Mouse (Mus musculus): ENCODE data around the gene Phb2. TPM values are rescaled to one million over a fixed set of nuclear protein-coding genes. Genes with fewer than 3 reads are reported as not detected.

Phb2 gene
- polyA plus RNA-seq, 1 experiment from 2014 or later: 249 TPM

DNA sequence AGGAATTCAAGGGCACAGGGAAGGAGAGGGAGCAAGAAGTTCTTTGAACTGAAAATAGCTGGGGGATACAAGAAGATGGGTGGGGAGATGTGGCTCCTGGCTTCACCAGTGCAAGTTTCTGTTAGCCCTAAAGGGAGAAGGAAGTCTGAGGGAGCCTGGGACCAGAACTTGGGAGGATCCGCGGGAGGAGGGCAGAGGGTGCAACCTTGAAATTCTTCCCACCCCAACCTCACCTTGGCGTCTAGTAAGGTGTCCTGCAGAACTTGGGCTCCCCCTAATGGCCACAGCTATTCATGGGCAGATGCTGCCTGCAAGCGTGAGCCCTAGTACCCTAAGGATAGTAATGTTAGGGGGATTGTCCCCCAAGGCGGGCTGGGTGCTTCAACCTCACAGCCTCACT is 47.1 kb downstream of the Phb2 start:
- Histone ChIP-seq H3K9ac (ENCODE audit: low read depth, low read length) (no peak overlapping the region), H3K27me3 (replicated peaks; ENCODE audit: control insufficient read depth, insufficient read depth, low read length) (no peaks in the 10 kb centered on the region), H3K9me3 (ENCODE audit: control insufficient read depth, low read length) (no peaks in the 10 kb centered on the region), H3K36me3 (ENCODE audit: control insufficient read depth, insufficient read depth, low read length) (no peaks in the 10 kb centered on the region), H3K4me1 (ENCODE audit: control insufficient read depth, insufficient read depth, low read depth, low read length) (peaks cover 26% of the 10 kb centered on the region), H3K27ac (ENCODE audit: low read depth, low read length) (peak overlapping the region; percentile 66), H3K4me3 (ENCODE audit: low read length) (no peak overlapping the region), H3K4me2 (ENCODE audit: low read length) (no peak overlapping the region)
- ATAC-seq: no peak
- WGBS: 3% methylated on average over 5 of the region's 5 CpGs

DNA sequence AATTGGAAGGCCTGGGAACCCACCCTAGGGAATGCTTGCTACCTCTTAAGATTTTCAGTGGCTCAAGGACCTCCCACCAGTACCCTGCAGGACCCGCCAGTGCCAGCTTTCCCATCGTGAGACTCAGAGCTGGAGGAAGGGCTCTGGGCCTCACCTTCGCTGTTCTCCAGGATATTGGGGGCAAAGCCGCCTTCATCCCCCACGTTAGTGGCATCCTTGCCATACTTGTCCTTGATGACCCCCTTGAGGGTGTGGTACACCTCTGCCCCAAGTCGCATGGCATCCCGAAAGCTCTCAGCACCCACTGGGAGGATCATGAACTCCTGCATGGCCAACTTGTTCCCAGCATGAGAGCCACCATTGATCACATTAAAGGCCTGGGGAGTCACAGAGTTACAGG is 53.8 kb downstream of the Phb2 start:
- 83% methylated on average over 7 of the region's 7 CpGs for WGBS
- H3K27me3 ChIP-seq (replicated peaks; ENCODE audit: control insufficient read depth, insufficient read depth, low read length): no peaks in the 10 kb centered on the region
- ATAC-seq: no peak
- H3K27ac ChIP-seq (ENCODE audit: low read depth, low read length): no peak overlapping the region
- no peak overlapping the region for H3K4me3 ChIP-seq (ENCODE audit: low read length)
- no peak overlapping the region for H3K4me2 ChIP-seq (ENCODE audit: low read length)
- peaks cover 20% of the 10 kb centered on the region for H3K4me1 ChIP-seq (ENCODE audit: control insufficient read depth, insufficient read depth, low read depth, low read length)
- H3K9ac ChIP-seq (ENCODE audit: low read depth, low read length): no peak overlapping the region
- no peaks in the 10 kb centered on the region for H3K9me3 ChIP-seq (ENCODE audit: control insufficient read depth, low read length)
- H3K36me3 ChIP-seq (ENCODE audit: control insufficient read depth, insufficient read depth, low read length): 0 out of 2 replicates have a peak, but pooled peaks cover 2% of the 10 kb centered on the region

MicroRNAs encoded within 50 kb of the gene (microRNA counts, 519-probe panel; counts per million panel counts)
- 855 counts per million, percentile 4 among the panel's probes with 10 or more counts for microRNA mmu-miR-141
- 1,977 counts per million, percentile 27 among the panel's probes with 10 or more counts for microRNA mmu-miR-200c

Small RNA genes lying within 50 kb of the gene (microRNA-seq; reads per million reads assigned to microRNA genes)
- 9.6 reads per million, percentile 26 among the genes with 10 or more reads in this experiment for gene Mir141
- gene Mir200c: 46.7 reads per million, percentile 39 among the genes with 10 or more reads in this experiment

Other genes with a start within 250 kb of the Phb2 start
- 174 and 180 TPM in 2 replicates for gene Clstn3, start 247.5 kb upstream of the Phb2 start, polyA plus RNA-seq (2015; fragmentation: Nextera tagmentation; extraction: Ambion mirVana)
- 0.26 and 0.39 TPM in 2 replicates for gene C1rl, start 219.2 kb upstream of the Phb2 start, polyA plus RNA-seq (2015; fragmentation: Nextera tagmentation; extraction: Ambion mirVana)
- 0.23 and 0.70 TPM in 2 replicates for gene C1ra, start 199.9 kb upstream of the Phb2 start, polyA plus RNA-seq (2015; fragmentation: Nextera tagmentation; extraction: Ambion mirVana)
- 0.49 and 1.3 TPM in 2 replicates for gene C1s1, start 170.0 kb upstream of the Phb2 start, polyA plus RNA-seq (2015; fragmentation: Nextera tagmentation; extraction: Ambion mirVana)
- 0.09 TPM in 1 of 2 replicates, not detected in the other for gene C1rb, start 142.0 kb upstream of the Phb2 start, polyA plus RNA-seq (2015; fragmentation: Nextera tagmentation; extraction: Ambion mirVana)
- 0.10 TPM in 1 of 2 replicates, not detected in the other for gene C1s2, start 76.3 kb upstream of the Phb2 start, polyA plus RNA-seq (2015; fragmentation: Nextera tagmentation; extraction: Ambion mirVana)
- 51.1 and 53.7 TPM in 2 replicates for gene Lpcat3, start 49.3 kb upstream of the Phb2 start, polyA plus RNA-seq (2015; fragmentation: Nextera tagmentation; extraction: Ambion mirVana)
- 104 and 108 TPM in 2 replicates for gene Emg1, start 158 bp upstream of the Phb2 start, polyA plus RNA-seq (2015; fragmentation: Nextera tagmentation; extraction: Ambion mirVana)
- gene Ptpn6, start 26.4 kb downstream of the Phb2 start, polyA plus RNA-seq (2015; fragmentation: Nextera tagmentation; extraction: Ambion mirVana): 4.8 and 4.9 TPM in 2 replicates
- gene Grcc10, start 29.0 kb downstream of the Phb2 start, polyA plus RNA-seq (2015; fragmentation: Nextera tagmentation; extraction: Ambion mirVana): 587 and 645 TPM in 2 replicates
- not detected in 2 replicates for gene Gm45234, start 43.7 kb downstream of the Phb2 start, polyA plus RNA-seq (2015; fragmentation: Nextera tagmentation; extraction: Ambion mirVana)
- gene Atn1, start 44.2 kb downstream of the Phb2 start, polyA plus RNA-seq (2015; fragmentation: Nextera tagmentation; extraction: Ambion mirVana): 24.7 and 28.5 TPM in 2 replicates
- 192 and 210 TPM in 2 replicates for gene Eno2, start 57.3 kb downstream of the Phb2 start, polyA plus RNA-seq (2015; fragmentation: Nextera tagmentation; extraction: Ambion mirVana)
- gene Lrrc23, start 67.4 kb downstream of the Phb2 start, polyA plus RNA-seq (2015; fragmentation: Nextera tagmentation; extraction: Ambion mirVana): 4.0 and 5.3 TPM in 2 replicates
- gene Spsb2, start 96.3 kb downstream of the Phb2 start, polyA plus RNA-seq (2015; fragmentation: Nextera tagmentation; extraction: Ambion mirVana): 9.2 and 10.3 TPM in 2 replicates
- 544 and 601 TPM in 2 replicates for gene Tpi1, start 102.0 kb downstream of the Phb2 start, polyA plus RNA-seq (2015; fragmentation: Nextera tagmentation; extraction: Ambion mirVana)
- 220 and 232 TPM in 2 replicates for gene Usp5, start 117.1 kb downstream of the Phb2 start, polyA plus RNA-seq (2015; fragmentation: Nextera tagmentation; extraction: Ambion mirVana)
- gene Cdca3, start 117.2 kb downstream of the Phb2 start, polyA plus RNA-seq (2015; fragmentation: Nextera tagmentation; extraction: Ambion mirVana): 34.2 and 38.5 TPM in 2 replicates
- gene Gnb3, start 127.9 kb downstream of the Phb2 start, polyA plus RNA-seq (2015; fragmentation: Nextera tagmentation; extraction: Ambion mirVana): 1.0 and 1.1 TPM in 2 replicates
- gene P3h3, start 145.4 kb downstream of the Phb2 start, polyA plus RNA-seq (2015; fragmentation: Nextera tagmentation; extraction: Ambion mirVana): 7.5 and 16.2 TPM in 2 replicates
- gene Gpr162, start 151.6 kb downstream of the Phb2 start, polyA plus RNA-seq (2015; fragmentation: Nextera tagmentation; extraction: Ambion mirVana): 30.9 and 32.9 TPM in 2 replicates
- 0.26 and 0.27 TPM in 2 replicates for gene Cd4, start 175.9 kb downstream of the Phb2 start, polyA plus RNA-seq (2015; fragmentation: Nextera tagmentation; extraction: Ambion mirVana)
- gene Lag3, start 199.4 kb downstream of the Phb2 start, polyA plus RNA-seq (2015; fragmentation: Nextera tagmentation; extraction: Ambion mirVana): 3.0 and 3.6 TPM in 2 replicates
- 609 and 678 TPM in 2 replicates for gene Ptms, start 207.8 kb downstream of the Phb2 start, polyA plus RNA-seq (2015; fragmentation: Nextera tagmentation; extraction: Ambion mirVana)
- 574 and 587 TPM in 2 replicates for gene Mlf2, start 219.1 kb downstream of the Phb2 start, polyA plus RNA-seq (2015; fragmentation: Nextera tagmentation; extraction: Ambion mirVana)